9 mouse cellular contexts compared by ENCODE assay signal in genomic region chr5:144542711-144543308, GRCm38 (mm10). TPM values are rescaled to one million over a fixed set of nuclear protein-coding genes. Genes with fewer than 3 reads are reported as not detected.
A peak's percentile ranks its signal among the peaks of the same experiment; 100 is the strongest.
DNase-seq lines count a peak whose midpoint lies in the region; ATAC-seq and TF ChIP-seq lines count a peak whose summit lies in the region.
"Had no signal": no experiment of that assay in that cellular context is flagged by ENCODE, and none has a peak within 500 bp of the region (broad histone marks: within the 10 kb centered on the region; RNA-seq: fewer than 3 reads in every experiment).

No protein-coding gene starts in this region.

- H3K36me3 ChIP-seq in forebrain, embryonic 13.5 days (ENCODE audit: poor library complexity, severe bottlenecking) = no peaks in the 10 kb centered on the region
- no peaks in the 10 kb centered on the region for H3K36me3 ChIP-seq in forebrain, embryonic 10.5 days (replicated peaks)
- no peaks in the 10 kb centered on the region for H3K36me3 ChIP-seq in hindbrain, embryonic 14.5 days (replicated peaks; ENCODE audit: control insufficient read depth, insufficient read depth)
- no peaks in the 10 kb centered on the region for H3K36me3 ChIP-seq in heart, adult 2 months (ENCODE audit: control insufficient read depth, insufficient read depth, low read length)
- no peaks in the 10 kb centered on the region for H3K36me3 ChIP-seq in liver, postnatal 0 days (replicated peaks; ENCODE audit: insufficient read depth, low read length)

- no peaks in the 10 kb centered on the region for H3K9me3 ChIP-seq in forebrain, embryonic 13.5 days (replicated peaks)
- no peaks in the 10 kb centered on the region for H3K9me3 ChIP-seq in forebrain, embryonic 10.5 days
- H3K9me3 ChIP-seq in hindbrain, embryonic 14.5 days (ENCODE audit: control insufficient read depth, low read length) = no peaks in the 10 kb centered on the region
- H3K9me3 ChIP-seq in liver, postnatal 0 days (ENCODE audit: low read length) = no peaks in the 10 kb centered on the region

- TF ChIP-seq POLR2A in heart, adult 2 months (IDR thresholded peaks at IDR 0.05; ENCODE audit: insufficient read depth, low read depth, low read length) = no peak

- H3K79me2 ChIP-seq in heart, adult 2 months (replicated peaks; ENCODE audit: control insufficient read depth, insufficient read depth, low read length) = no peaks in the 10 kb centered on the region

- no peak overlapping the region for H3K9ac ChIP-seq in forebrain, embryonic 13.5 days
- no peak overlapping the region for H3K9ac ChIP-seq in hindbrain, embryonic 14.5 days
- no peak overlapping the region for H3K9ac ChIP-seq in heart, adult 2 months (ENCODE audit: low read depth, low read length)
- H3K9ac ChIP-seq in liver, postnatal 0 days (replicated peaks) = no peak overlapping the region

- no peak for TF ChIP-seq CTCF in heart, adult 2 months (IDR thresholded peaks at IDR 0.05)
- no peak for TF ChIP-seq CTCF in liver, postnatal 0 days (IDR thresholded peaks at IDR 0.05; ENCODE audit: low read depth)

- H3K4me2 ChIP-seq in forebrain, embryonic 13.5 days = peak overlapping the region; percentile 19
- peak overlapping the region; percentile 31 for H3K4me2 ChIP-seq in hindbrain, embryonic 14.5 days (replicated peaks)
- no peak overlapping the region for H3K4me2 ChIP-seq in liver, postnatal 0 days (ENCODE audit: low read depth, low read length)

- no peak for DNase-seq in forebrain, embryonic 10.5 days (ENCODE audit: extremely low spot score, low spot score)
- DNase-seq in Muller cell, postnatal 12 days (ENCODE audit: inconsistent ontology term) = peak; percentile 6
- peak; percentile 55 for DNase-seq in hindbrain, embryonic 14.5 days (ENCODE audit: low spot score)
- DNase-seq in neural tube, embryonic 10.5 days (ENCODE audit: extremely low spot score, low spot score) = peak; percentile 21
- no peak for DNase-seq in spleen, postnatal 14 days (ENCODE audit: low spot score in 2 of 2)
- DNase-seq in heart, adult 2 months = no peak
- DNase-seq in liver, postnatal 0 days = no peak

- peaks cover 29% of the 10 kb centered on the region for H3K27me3 ChIP-seq in forebrain, embryonic 13.5 days
- H3K27me3 ChIP-seq in forebrain, embryonic 10.5 days (ENCODE audit: poor library complexity, severe bottlenecking) = peaks cover 51% of the 10 kb centered on the region
- peaks cover 17% of the 10 kb centered on the region; the same call in 1 of the 2 replicates for H3K27me3 ChIP-seq in hindbrain, embryonic 14.5 days (ENCODE audit: control insufficient read depth, insufficient read depth, low read length)
- peaks cover 13% of the 10 kb centered on the region for H3K27me3 ChIP-seq in heart, adult 2 months (ENCODE audit: control insufficient read depth, insufficient read depth, low read length)
- peaks cover 29% of the 10 kb centered on the region for H3K27me3 ChIP-seq in liver, postnatal 0 days (ENCODE audit: insufficient read depth, low read length)

- no peak for ATAC-seq in forebrain, embryonic 13.5 days
- ATAC-seq in hindbrain, embryonic 14.5 days (ENCODE audit: low FRiP score) = peak; percentile 55; the same call in 1 of the 2 replicates
- ATAC-seq in liver, postnatal 0 days = no peak
- ATAC-seq: inflammation-experienced regulatory T-cells, adult 6 months had no signal

- TF ChIP-seq EP300 in heart, adult 2 months (IDR thresholded peaks at IDR 0.05; ENCODE audit: insufficient read depth, low read depth, low read length) = no peak
- no peak for TF ChIP-seq EP300 in liver, postnatal 0 days (IDR thresholded peaks at IDR 0.05; ENCODE audit: low read depth)

- no peak overlapping the region for H3K4me3 ChIP-seq in forebrain, embryonic 13.5 days
- no peak overlapping the region for H3K4me3 ChIP-seq in forebrain, embryonic 10.5 days
- H3K4me3 ChIP-seq in hindbrain, embryonic 14.5 days (replicated peaks; ENCODE audit: low read length) = no peak overlapping the region
- no peak overlapping the region for H3K4me3 ChIP-seq in heart, adult 2 months
- no peak overlapping the region for H3K4me3 ChIP-seq in liver, postnatal 0 days (ENCODE audit: low read depth, low read length)

- WGBS in forebrain, embryonic 13.5 days = 19% methylated on average over 12 of the region's 12 CpGs
- WGBS in forebrain, embryonic 10.5 days = 31% methylated on average over 12 of the region's 12 CpGs
- 8% methylated on average over 12 of the region's 12 CpGs for WGBS in hindbrain, embryonic 14.5 days
- 12% methylated on average over 12 of the region's 12 CpGs for WGBS in heart, adult 2 months
- WGBS in liver, postnatal 0 days (ENCODE audit: insufficient replicate concordance) = 16% methylated on average over 12 of the region's 12 CpGs

- 0 out of 2 replicates have a peak overlapping the region, but pooled peaks have one; percentile 4 for H3K27ac ChIP-seq in forebrain, embryonic 13.5 days
- no peak overlapping the region for H3K27ac ChIP-seq in forebrain, embryonic 10.5 days
- H3K27ac ChIP-seq in hindbrain, embryonic 14.5 days = peak overlapping the region; percentile 43; the same call in 1 of the 2 replicates
- no peak overlapping the region for H3K27ac ChIP-seq in heart, adult 2 months
- H3K27ac ChIP-seq in liver, postnatal 0 days (ENCODE audit: low read depth) = no peak overlapping the region

- intact Hi-C loops in heart, adult 2 months (cut with DNase I) = no loop called here

- H3K4me1 ChIP-seq in forebrain, embryonic 13.5 days = peaks cover 36% of the 10 kb centered on the region
- peaks cover 25% of the 10 kb centered on the region for H3K4me1 ChIP-seq in forebrain, embryonic 10.5 days
- H3K4me1 ChIP-seq in hindbrain, embryonic 14.5 days (replicated peaks; ENCODE audit: control insufficient read depth, insufficient read depth, low read length) = peaks cover 19% of the 10 kb centered on the region; the same call in 1 of the 2 replicates
- no peaks in the 10 kb centered on the region for H3K4me1 ChIP-seq in heart, adult 2 months (ENCODE audit: control insufficient read depth, insufficient read depth, low read length)
- H3K4me1 ChIP-seq in liver, postnatal 0 days (ENCODE audit: insufficient read depth) = no peaks in the 10 kb centered on the region

RNA-seq across cellular contexts. Expression of gene Nptx2, which starts 2.9 kb away (rescaled TPM):
- polyA plus RNA-seq in forebrain, embryonic 13.5 days (2015; fragmentation: Nextera tagmentation; extraction: Ambion mirVana) = 2.2 and 2.3 TPM in 2 replicates
- polyA plus RNA-seq in forebrain, embryonic 10.5 days (2016; fragmentation: Nextera tagmentation; extraction: Ambion mirVana) = 0.97 and 1.00 TPM in 2 replicates
- 8.1 and 9.3 TPM in 2 replicates for polyA plus RNA-seq in hindbrain, embryonic 14.5 days (2014; fragmentation: Nextera tagmentation; extraction: Ambion mirVana)
- under 1 TPM; 0.11 to 0.21 TPM for total RNA-seq in heart, adult 2 months (2021)
- 0.09 and 0.35 TPM in 2 replicates for polyA plus RNA-seq in heart, adult 2 months (2012; rRNA removed)
- polyA plus RNA-seq in liver, postnatal 0 days (2015; fragmentation: Nextera tagmentation; extraction: Ambion mirVana) = not detected in 2 replicates
- polyA plus RNA-seq: inflammation-experienced regulatory T-cells, adult 6 months had no signal

Comparison
In these comparisons a context has a peak if more than half of its experiments do, and no peak if none do; other contexts are left out.
1. H3K27ac ChIP-seq: peak in forebrain, embryonic 13.5 days (single experiment) and hindbrain, embryonic 14.5 days (single experiment); none in forebrain, embryonic 10.5 days (single experiment), heart, adult 2 months (single experiment) and liver, postnatal 0 days (single experiment).
2. DNase-seq: peak in Muller cell, postnatal 12 days (single experiment), hindbrain, embryonic 14.5 days (single experiment) and neural tube, embryonic 10.5 days (single experiment); none in forebrain, embryonic 10.5 days (single experiment), spleen, postnatal 14 days (0 of 2), heart, adult 2 months (0 of 2) and liver, postnatal 0 days (single experiment).